Mouse (Mus musculus) splenic B cell, adult 2 months (primary cell): ENCODE data around the gene Khdrbs2.
"Not testable (repeated sequence)": the region's sequence is repeated elsewhere in the genome, so short reads cannot be mapped to it uniquely, and the experiment has no call there.

Source experiments
- DNase-seq: peaks from one replicate; pipeline ENCODE4 v3.0.0-alpha.2; 2011; ENCODE audit warnings: low read depth, low spot score
- H3K27me3 ChIP-seq: 2 replicates; pipeline ENCODE4 v1.6.1; 2012; ENCODE audit warnings: mild to moderate bottlenecking, low read length, moderate library complexity, mixed read lengths; ENCODE audit not compliant: control insufficient read depth, poor library complexity, insufficient read depth, severe bottlenecking
- H3K36me3 ChIP-seq: 2 replicates; pipeline ENCODE4 v1.6.1; 2012; ENCODE audit warnings: mild to moderate bottlenecking, low read length, moderate library complexity, mixed read lengths; ENCODE audit not compliant: control insufficient read depth, poor library complexity, insufficient read depth, severe bottlenecking

Khdrbs2 gene

DNA sequence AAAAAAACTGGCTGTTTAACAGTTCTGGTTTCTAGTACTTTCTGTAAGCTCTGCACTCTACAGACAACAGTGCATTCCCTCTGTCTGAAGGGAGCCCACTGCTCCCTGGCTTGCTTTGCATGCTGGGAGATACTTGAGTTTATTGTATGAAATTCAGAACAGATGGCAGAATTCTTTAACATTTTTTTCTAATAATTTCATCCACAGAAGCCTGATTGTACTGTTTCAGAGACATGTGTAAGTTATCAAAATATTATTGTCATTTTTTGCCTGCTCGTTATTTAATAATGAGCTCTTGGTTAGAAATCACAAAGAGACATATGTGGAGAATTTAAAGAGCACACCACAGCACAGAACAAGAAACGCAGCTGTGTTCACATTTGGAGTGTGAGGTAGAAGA is 191.0 kb downstream of the Khdrbs2 start:
- Histone ChIP-seq H3K36me3 (no peaks in the 10 kb centered on the region), H3K27me3 (no peaks in the 10 kb centered on the region; the same call in 1 of the 2 replicates)
- no peak for DNase-seq

DNA sequence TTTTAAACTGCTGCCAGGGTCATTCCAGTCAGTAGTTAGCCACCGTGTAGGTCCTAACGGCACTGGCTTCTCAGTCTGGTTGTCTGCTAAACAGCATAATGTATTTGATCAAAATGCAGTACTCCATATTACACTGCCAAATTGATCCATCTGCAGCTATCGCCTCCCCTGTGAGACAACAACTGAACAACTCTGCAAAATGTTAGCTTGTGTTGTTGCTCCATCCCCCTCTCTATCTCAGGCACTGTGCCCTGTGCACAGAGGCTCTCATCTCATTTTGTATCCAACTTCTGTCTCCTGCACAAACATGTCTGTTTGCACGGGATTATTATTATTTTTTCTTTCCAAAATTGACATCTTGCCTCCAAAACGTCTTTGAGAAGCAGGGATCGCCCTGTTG is 225.0 kb downstream of the Khdrbs2 start:
- no peaks in the 10 kb centered on the region for H3K27me3 ChIP-seq
- DNase-seq: no peak
- H3K36me3 ChIP-seq: no peaks in the 10 kb centered on the region

DNA sequence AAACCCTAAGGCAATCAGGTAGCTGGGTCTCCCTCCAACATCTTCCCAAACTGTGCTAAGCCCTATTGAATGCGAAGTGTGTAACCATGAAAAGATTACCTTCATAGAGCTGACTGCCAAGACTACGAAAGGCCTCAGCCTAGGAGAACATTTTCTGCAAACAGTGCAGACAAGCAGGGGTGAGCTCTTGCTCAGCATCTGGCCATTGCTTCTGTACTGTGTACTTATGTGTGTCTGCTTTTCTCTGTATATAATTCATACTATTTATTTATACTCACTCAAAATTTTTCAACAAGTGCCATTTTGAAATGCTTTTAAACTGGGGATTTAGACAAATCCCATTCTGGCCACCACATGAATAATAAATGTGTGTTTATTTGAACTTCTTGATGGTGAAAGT is 235.1 kb downstream of the Khdrbs2 start:
- no peak for DNase-seq
- no peaks in the 10 kb centered on the region for H3K27me3 ChIP-seq
- H3K36me3 ChIP-seq: no peaks in the 10 kb centered on the region

DNA sequence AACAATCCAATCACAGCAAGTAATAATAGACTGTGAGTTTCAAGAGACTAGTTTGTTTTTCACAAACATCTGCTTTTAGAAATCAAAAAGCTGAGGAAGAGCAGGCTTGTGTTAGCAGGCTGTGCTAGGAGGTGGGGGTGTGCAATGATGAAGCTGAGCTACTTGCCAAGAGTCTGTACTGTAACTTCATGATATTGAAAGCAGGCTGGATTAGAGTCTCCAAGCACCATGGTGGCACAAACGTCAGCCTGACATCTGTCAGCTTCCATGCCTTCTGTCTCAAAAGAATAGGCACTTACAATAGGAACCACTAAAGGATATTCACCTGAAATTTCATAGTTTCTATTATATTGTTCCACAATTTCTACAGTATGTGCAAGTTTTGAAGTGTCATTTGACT is 255.9 kb downstream of the Khdrbs2 start:
- H3K27me3 ChIP-seq: no peaks in the 10 kb centered on the region
- DNase-seq: no peak
- H3K36me3 ChIP-seq: no peaks in the 10 kb centered on the region

DNA sequence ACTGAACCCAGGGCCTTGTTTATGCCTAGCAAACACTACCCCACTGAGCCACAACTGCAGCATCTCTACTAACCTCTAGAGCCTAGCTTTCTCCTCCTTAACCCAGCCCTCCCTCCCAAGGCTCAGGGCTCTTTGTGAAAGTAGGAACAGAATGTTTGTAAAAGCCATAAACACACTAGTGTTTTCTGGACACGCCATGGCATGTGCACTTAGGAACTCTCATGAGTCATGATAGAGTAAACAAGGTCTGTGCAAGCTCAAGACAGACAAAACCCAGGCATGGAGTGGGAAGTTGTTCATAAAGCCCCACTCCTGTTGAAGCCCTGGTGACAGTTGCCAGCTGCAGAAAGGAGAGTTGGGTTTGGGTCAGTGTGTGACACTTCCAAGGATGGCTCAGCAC is 257.0 kb downstream of the Khdrbs2 start:
- no peaks in the 10 kb centered on the region for H3K27me3 ChIP-seq
- no peaks in the 10 kb centered on the region for H3K36me3 ChIP-seq
- DNase-seq: no peak

DNA sequence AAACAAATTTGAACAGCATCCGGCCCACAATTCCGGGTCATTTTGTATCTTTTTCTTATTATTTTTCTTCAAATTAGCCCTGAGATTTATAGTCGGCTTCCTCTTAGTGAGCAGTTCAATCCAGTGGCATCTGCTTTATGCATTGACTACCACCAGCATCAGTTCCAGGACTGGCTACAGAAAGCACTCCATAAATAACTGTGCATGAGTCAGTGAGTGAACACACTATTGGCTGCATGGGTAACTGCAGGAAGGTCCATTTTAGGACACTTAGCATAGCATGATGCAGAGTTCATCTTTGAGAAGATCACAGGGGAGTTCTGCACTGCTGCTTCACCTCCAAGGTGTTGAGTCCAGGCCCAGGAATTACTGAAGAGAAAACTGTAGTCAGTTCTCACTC is 258.0 kb downstream of the Khdrbs2 start:
- DNase-seq: no peak

DNA sequence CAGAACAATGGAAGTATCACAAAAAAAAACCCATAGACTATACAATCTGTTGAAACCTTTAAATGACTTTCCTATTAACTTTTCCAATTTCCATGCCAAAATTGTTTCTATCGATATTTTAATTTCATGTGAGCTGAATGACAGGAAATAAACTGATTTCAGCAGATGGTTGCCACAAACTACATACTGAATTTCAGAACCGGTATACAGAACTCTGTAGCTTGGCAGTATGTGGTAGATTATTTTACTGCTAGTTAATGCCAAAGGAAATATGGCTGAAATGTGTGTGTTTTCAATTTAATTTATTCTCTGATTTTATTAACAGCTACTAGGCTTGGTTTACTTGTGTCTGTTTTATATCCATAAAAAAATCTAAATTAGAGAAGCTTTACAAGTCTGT is 260.6 kb downstream of the Khdrbs2 start:
- Histone ChIP-seq H3K36me3 (no peaks in the 10 kb centered on the region), H3K27me3 (no peaks in the 10 kb centered on the region)
- no peak for DNase-seq

More for the DNA sequence above, 258.0 kb downstream of the Khdrbs2 start:
- Histone ChIP-seq H3K36me3 (no peaks in the 10 kb centered on the region), H3K27me3 (no peaks in the 10 kb centered on the region)

DNA sequence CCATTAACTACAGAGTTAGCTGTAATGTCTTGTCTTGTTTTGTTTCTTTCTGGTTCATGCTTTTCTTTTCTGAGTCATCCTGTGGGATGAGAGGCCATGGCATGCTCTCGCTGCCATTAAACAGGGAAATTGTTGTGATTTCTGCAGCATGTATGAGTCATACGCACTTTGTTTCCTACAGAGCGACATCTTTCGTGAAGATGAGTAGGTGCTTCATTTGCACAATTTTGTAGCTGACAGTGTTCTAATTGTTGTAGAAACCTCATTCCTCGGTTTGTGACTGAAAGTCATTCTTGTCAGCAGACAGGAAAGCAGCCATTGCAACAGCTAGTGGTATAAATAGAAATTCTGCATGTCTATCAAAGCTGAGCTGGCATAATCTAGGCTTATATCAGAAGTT is 271.4 kb downstream of the Khdrbs2 start:
- no peak for DNase-seq
- H3K27me3 ChIP-seq: no peaks in the 10 kb centered on the region
- H3K36me3 ChIP-seq: no peaks in the 10 kb centered on the region

DNA sequence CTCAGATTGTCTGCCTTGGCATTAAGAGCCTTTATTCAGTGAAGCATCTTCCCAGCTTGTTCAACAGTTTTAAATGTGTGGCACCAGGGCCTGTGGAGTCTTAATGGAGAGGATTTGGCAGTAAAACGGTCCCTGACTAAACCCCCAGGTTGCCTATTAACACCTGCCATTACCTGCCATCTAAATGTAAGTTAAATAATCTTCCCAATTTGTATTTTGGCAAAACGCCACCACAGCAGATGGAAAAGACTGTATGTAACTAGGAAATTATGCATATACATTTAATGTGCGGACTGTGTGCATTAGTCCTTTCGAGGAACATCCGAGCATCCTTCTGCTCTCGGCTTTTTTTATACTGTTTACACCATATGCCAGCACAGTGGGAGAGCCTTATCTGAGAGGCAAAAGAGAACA is 290.6 kb downstream of the Khdrbs2 start:
- no peaks in the 10 kb centered on the region for H3K36me3 ChIP-seq
- H3K27me3 ChIP-seq: no peaks in the 10 kb centered on the region
- no peak for DNase-seq

DNA sequence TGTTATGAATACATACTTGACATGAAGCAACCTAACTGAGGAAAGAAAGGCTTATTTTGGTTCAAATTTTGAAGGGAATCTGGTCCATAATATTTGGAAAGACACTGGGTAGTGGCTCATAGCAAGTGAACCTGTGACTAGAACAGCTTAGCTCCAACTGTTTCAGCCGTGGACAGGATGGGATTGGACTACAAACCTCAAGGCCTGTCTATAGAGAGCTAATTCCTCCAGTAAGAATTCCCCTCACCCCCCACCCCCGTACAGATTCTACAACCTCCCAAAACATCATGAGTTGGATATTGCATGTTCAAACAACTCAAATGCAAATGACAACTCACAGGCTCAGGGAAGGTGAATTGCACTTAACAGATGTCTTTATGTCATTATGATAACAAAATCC is 298.5 kb downstream of the Khdrbs2 start:
- H3K36me3 ChIP-seq: no peaks in the 10 kb centered on the region
- no peaks in the 10 kb centered on the region for H3K27me3 ChIP-seq
- DNase-seq: no peak

DNA sequence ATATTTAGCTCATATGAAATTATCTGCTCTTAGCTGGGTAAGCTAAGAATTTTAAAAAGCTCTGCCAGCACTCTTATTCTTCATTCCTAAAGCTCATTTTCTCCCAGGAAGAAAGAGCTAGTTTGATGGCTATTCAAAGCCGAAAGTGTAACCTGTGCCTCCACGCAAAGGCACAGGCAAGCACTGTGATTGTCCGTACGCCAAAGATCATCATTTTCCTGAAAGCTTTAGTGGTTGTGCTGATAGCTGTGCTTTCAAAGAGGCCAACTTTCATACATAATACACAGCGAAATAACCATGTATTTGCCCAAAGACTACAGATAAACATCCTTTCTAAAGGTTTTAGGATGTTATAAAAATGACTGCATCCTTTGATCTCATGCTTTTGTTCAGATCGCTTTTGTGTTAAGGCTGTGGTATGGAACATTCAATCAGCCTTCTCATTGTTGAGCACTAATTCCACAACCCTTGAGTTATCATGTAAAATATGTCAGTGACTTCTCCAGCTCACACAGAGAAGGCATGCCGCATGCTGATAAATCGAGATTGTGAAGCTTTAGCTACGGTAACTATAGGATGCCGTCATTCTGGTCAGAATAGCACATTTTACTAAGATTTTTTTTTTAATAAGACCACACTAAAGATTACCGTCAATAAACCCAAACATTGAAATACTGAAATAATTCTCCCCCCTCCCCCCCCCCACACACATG is 299.1 kb downstream of the Khdrbs2 start:
- DNase-seq: no peak
- H3K27me3 ChIP-seq: no peaks in the 10 kb centered on the region
- no peaks in the 10 kb centered on the region for H3K36me3 ChIP-seq

DNA sequence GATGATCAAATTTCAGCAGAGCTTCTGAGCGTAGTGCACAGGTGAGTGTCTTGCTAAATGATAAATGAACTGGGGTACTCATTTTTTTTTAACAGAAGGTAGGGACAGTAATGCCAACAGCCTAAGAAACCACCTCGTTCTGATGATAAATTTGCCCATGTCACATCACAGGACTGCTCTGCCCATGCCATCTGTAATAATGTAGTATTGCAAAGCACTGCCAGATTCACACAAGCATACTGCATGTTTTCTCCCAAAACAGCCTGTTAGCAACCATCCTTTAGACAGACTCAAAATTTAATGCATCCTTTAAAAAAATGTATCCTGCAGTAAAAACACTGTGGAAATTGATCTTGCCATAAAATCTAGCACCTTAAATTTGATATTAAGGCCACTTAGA is 315.4 kb downstream of the Khdrbs2 start:
- H3K36me3 ChIP-seq: no peaks in the 10 kb centered on the region
- no peaks in the 10 kb centered on the region for H3K27me3 ChIP-seq
- no peak for DNase-seq

DNA sequence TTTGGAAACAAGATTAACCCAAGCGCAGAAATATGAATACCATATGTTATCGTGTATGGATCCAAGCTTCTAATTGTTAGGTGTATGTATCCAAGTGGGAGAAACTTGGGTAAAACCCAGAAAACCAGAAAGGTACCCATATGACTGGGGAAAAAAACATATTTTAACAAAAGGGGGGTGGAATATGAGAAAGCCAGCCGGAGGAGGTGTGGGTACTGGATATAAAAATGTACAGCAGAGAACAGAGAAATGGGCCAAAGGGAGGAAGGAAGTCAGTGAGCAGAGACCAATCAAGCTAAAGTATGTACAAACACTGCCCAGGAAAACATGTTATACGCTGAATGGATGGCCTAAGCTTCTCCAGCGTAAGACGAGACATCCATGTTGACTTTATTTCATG is 330.9 kb downstream of the Khdrbs2 start:
- H3K27me3 ChIP-seq: no peaks in the 10 kb centered on the region
- DNase-seq: no peak

DNA sequence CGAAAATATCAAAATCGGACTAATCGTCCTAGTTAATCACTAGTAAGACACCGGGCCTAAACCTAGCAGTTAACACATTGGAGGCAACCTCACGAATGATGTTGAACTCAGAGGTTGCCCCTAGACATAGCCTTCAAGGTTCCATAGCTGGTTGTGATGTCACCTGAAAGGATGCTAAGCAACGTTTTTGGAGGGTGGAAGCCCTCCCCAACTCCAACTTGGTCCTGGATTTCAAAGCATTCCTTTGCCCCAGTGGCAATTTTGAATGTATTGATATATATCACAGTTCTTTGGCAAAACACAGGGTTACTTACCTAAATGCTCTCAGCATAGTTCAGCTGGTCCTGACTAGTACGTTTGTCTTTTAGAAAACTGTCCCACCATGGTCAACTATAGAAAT is 374.7 kb downstream of the Khdrbs2 start, which contains the start of gene Gm5415:
TSS of gene Gm5415 (minus strand) at position 101 of the 400 bp plus-strand sequence.
- H3K36me3 ChIP-seq, H3K27me3 ChIP-seq, DNase-seq: not testable (repeated sequence)

More for the DNA sequence above, 330.9 kb downstream of the Khdrbs2 start:
- no peaks in the 10 kb centered on the region for H3K36me3 ChIP-seq

DNA sequence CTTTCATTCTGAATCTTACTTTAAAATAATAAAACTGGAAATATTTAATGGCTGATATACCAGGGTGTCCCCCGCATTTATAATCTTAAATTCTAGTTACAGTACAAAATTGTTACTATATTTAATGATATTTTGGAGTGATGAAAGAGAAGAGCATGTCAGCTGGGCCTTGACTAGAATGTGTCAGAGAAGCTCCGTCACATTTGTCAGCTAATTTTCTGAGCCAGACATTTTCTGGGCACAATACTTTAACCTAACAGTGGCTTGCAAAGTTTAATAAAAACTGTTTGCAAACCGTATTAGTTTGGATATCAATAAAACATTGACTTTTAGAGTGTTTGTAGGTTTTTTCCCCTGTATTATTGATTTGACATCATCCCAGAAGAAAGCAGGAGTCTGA is 380.9 kb downstream of the Khdrbs2 start:
- DNase-seq: no peak
- Histone ChIP-seq H3K36me3 (no peaks in the 10 kb centered on the region), H3K27me3 (no peaks in the 10 kb centered on the region)

DNA sequence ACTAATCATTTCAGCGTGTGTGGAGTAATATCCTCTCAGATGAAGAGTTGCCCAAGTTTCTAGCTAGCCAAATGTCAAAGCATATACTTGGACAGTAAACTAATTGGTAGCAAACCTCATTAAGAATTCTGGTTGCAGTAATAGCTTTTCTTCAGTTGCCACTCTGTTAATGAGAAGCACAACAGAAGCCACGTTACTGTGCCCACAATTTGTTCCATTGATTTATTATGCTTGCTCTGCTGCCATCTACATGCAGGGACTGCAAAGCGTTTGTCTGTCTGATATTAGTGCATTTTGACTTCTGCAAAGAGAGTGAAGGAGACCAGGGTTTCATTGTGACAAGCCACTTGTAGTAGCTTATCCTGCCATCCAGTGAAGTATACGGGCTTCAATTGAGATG is 381.4 kb downstream of the Khdrbs2 start:
- no peak for DNase-seq
- Histone ChIP-seq H3K27me3 (no peaks in the 10 kb centered on the region), H3K36me3 (no peaks in the 10 kb centered on the region)
